Mouse (Mus musculus): ENCODE measurements around the gene RPS10-NUDT3. TPM values are rescaled to one million over a fixed set of nuclear protein-coding genes. Genes with fewer than 3 reads are reported as not detected.

The RPS10-NUDT3 gene
- total and polyA plus RNA-seq, 2 experiments = not detected

- no peaks in the 10 kb centered on the region for H3K27me3 ChIP-seq (ENCODE audit: control insufficient read depth, insufficient read depth, low read length)
- H3K4me3 ChIP-seq (ENCODE audit: insufficient read depth, low read depth, low read length) = no peak overlapping the region
- no peak overlapping the region for H3K27ac ChIP-seq (replicated peaks; ENCODE audit: insufficient read depth, low read depth, low read length)
- TF ChIP-seq POLR2A (IDR thresholded peaks at IDR 0.05; ENCODE audit: extremely low read depth, insufficient read depth, low read length) = no peak
- TF ChIP-seq CTCF (IDR thresholded peaks at IDR 0.05; ENCODE audit: low read depth, low read length) = no peak
- DNase-seq (ENCODE audit: extremely low read depth, low read depth, low spot score) = no peak
- no peak overlapping the region for H3K9ac ChIP-seq (ENCODE audit: low read depth, low read length)
- H3K79me2 ChIP-seq (ENCODE audit: control insufficient read depth, insufficient read depth, low read length) = 0 out of 2 replicates have a peak, but pooled peaks cover 6% of the 10 kb centered on the region
- 88% methylated on average over 12 of the region's 12 CpGs for WGBS
- no peaks in the 10 kb centered on the region; the same call in 1 of the 2 replicates for H3K4me1 ChIP-seq (ENCODE audit: control insufficient read depth, insufficient read depth, low read length)
- no peaks in the 10 kb centered on the region for H3K36me3 ChIP-seq (ENCODE audit: control insufficient read depth, insufficient read depth, low read length)
Observed at GRCm38 (mm10) chr17:27559596-27559995, 75.4 kb downstream of the RPS10-NUDT3 start.

GRCm38 (mm10) chr17:27558845-27559244, 76.2 kb downstream of the RPS10-NUDT3 start:
- no peak overlapping the region for H3K9ac ChIP-seq (ENCODE audit: low read depth, low read length)
- no peaks in the 10 kb centered on the region; the same call in 1 of the 2 replicates for H3K4me1 ChIP-seq (ENCODE audit: control insufficient read depth, insufficient read depth, low read length)
- WGBS = 67% methylated on average over 5 of the region's 5 CpGs
- TF ChIP-seq CTCF (IDR thresholded peaks at IDR 0.05; ENCODE audit: low read depth, low read length) (no peak), POLR2A (IDR thresholded peaks at IDR 0.05; ENCODE audit: extremely low read depth, insufficient read depth, low read length) (no peak)
- no peak overlapping the region for H3K4me3 ChIP-seq (ENCODE audit: insufficient read depth, low read depth, low read length)
- H3K27me3 ChIP-seq (ENCODE audit: control insufficient read depth, insufficient read depth, low read length) = no peaks in the 10 kb centered on the region
- 0 out of 2 replicates have a peak, but pooled peaks cover 6% of the 10 kb centered on the region for H3K79me2 ChIP-seq (ENCODE audit: control insufficient read depth, insufficient read depth, low read length)
- no peak for DNase-seq (ENCODE audit: extremely low read depth, low read depth, low spot score)
- no peaks in the 10 kb centered on the region for H3K36me3 ChIP-seq (ENCODE audit: control insufficient read depth, insufficient read depth, low read length)
- no peak overlapping the region for H3K27ac ChIP-seq (replicated peaks; ENCODE audit: insufficient read depth, low read depth, low read length)

- no peak for DNase-seq (ENCODE audit: extremely low read depth, low read depth, low spot score)
- no peak for TF ChIP-seq CTCF (IDR thresholded peaks at IDR 0.05; ENCODE audit: low read depth, low read length)
- no peak for TF ChIP-seq POLR2A (IDR thresholded peaks at IDR 0.05; ENCODE audit: extremely low read depth, insufficient read depth, low read length)
- no peaks in the 10 kb centered on the region for H3K27me3 ChIP-seq (ENCODE audit: control insufficient read depth, insufficient read depth, low read length)
- no peaks in the 10 kb centered on the region for H3K36me3 ChIP-seq (ENCODE audit: control insufficient read depth, insufficient read depth, low read length)
- H3K9ac ChIP-seq (ENCODE audit: low read depth, low read length) = peak overlapping the region; percentile 59
- H3K4me3 ChIP-seq (ENCODE audit: insufficient read depth, low read depth, low read length) = peak overlapping the region; percentile 59; the same call in 1 of the 2 replicates
- no peaks in the 10 kb centered on the region; the same call in 1 of the 2 replicates for H3K4me1 ChIP-seq (ENCODE audit: control insufficient read depth, insufficient read depth, low read length)
- WGBS = 53% methylated on average over 14 of the region's 14 CpGs
- 0 out of 2 replicates have a peak, but pooled peaks cover 6% of the 10 kb centered on the region for H3K79me2 ChIP-seq (ENCODE audit: control insufficient read depth, insufficient read depth, low read length)
- no peak overlapping the region for H3K27ac ChIP-seq (replicated peaks; ENCODE audit: insufficient read depth, low read depth, low read length)
Observed at GRCm38 (mm10) chr17:27557927-27558661, 76.9 kb downstream of the RPS10-NUDT3 start.

- H3K27ac ChIP-seq (replicated peaks; ENCODE audit: insufficient read depth, low read depth, low read length) = no peak overlapping the region
- H3K79me2 ChIP-seq (ENCODE audit: control insufficient read depth, insufficient read depth, low read length) = 0 out of 2 replicates have a peak, but pooled peaks cover 6% of the 10 kb centered on the region
- no peak for DNase-seq (ENCODE audit: extremely low read depth, low read depth, low spot score)
- peaks cover 4% of the 10 kb centered on the region for H3K4me1 ChIP-seq (ENCODE audit: control insufficient read depth, insufficient read depth, low read length)
- H3K4me3 ChIP-seq (ENCODE audit: insufficient read depth, low read depth, low read length) = peak overlapping the region; percentile 59
- 1% methylated on average over 71 of the region's 75 CpGs for WGBS
- H3K36me3 ChIP-seq (ENCODE audit: control insufficient read depth, insufficient read depth, low read length) = no peaks in the 10 kb centered on the region
- H3K27me3 ChIP-seq (ENCODE audit: control insufficient read depth, insufficient read depth, low read length) = no peaks in the 10 kb centered on the region
- peak overlapping the region; percentile 59 for H3K9ac ChIP-seq (ENCODE audit: low read depth, low read length)
- TF ChIP-seq POLR2A (IDR thresholded peaks at IDR 0.05; ENCODE audit: extremely low read depth, insufficient read depth, low read length) = no peak
- TF ChIP-seq CTCF (IDR thresholded peaks at IDR 0.05; ENCODE audit: low read depth, low read length) = no peak
Observed at GRCm38 (mm10) chr17:27557181-27557926, 77.7 kb downstream of the RPS10-NUDT3 start.

- under 1% methylated on average over 77 of the region's 79 CpGs for WGBS
- Histone ChIP-seq H3K27ac (replicated peaks; ENCODE audit: insufficient read depth, low read depth, low read length) (peak within 1 kb of the TSS; percentile 95), H3K27me3 (ENCODE audit: control insufficient read depth, insufficient read depth, low read length) (no peaks in the 10 kb centered on the region), H3K79me2 (ENCODE audit: control insufficient read depth, insufficient read depth, low read length) (0 out of 2 replicates have a peak, but pooled peaks cover 6% of the 10 kb centered on the region), H3K4me1 (ENCODE audit: control insufficient read depth, insufficient read depth, low read length) (peaks cover 5% of the 10 kb centered on the region), H3K36me3 (ENCODE audit: control insufficient read depth, insufficient read depth, low read length) (no peaks in the 10 kb centered on the region), H3K9ac (ENCODE audit: low read depth, low read length) (peak within 1 kb of the TSS; percentile 89), H3K4me3 (ENCODE audit: insufficient read depth, low read depth, low read length) (peak within 1 kb of the TSS; percentile 59)
- TF ChIP-seq POLR2A (IDR thresholded peaks at IDR 0.05; ENCODE audit: extremely low read depth, insufficient read depth, low read length) (peak; percentile 95), CTCF (IDR thresholded peaks at IDR 0.05; ENCODE audit: low read depth, low read length) (no peak)
- DNase-seq (ENCODE audit: extremely low read depth, low read depth, low spot score) = peak; percentile 57
Observed at GRCm38 (mm10) chr17:27556315-27557011, 78.6 kb downstream of the RPS10-NUDT3 start, which contains the start of gene Hmga1. Hmga1 (plus strand) TSS chr17:27556497.
